Mouse (Mus musculus): ENCODE measurements around the gene Zar1l.

DNA sequence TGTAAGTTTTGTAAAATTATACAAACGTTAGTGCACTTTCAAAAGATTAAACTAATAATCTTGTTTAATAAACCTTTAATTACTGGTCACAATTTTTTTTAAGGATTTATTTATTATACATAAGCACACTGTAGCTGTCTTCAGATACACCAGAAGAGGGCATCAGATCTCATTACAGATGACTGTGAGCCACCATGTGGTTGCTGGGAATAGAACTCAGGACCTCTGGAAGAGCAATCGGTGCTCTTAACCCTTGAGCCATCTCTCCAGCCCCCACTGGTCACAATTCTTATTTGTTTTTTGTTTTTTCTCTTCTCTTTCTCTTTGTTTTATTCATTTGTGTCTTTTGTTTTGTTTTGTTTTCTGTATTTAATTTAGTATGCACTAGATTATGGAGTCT, 7.3 kb upstream of the Zar1l start:
- TF ChIP-seq CTCF (conservative IDR thresholded peaks at IDR 0.05; ENCODE audit: low read length): no peak
- no peak for TF ChIP-seq NANOG (IDR thresholded peaks at IDR 0.05; ENCODE audit: borderline replicate concordance, low read length)
- TF ChIP-seq POU5F1 (IDR thresholded peaks at IDR 0.05; ENCODE audit: borderline replicate concordance, low read length): no peak

Measured in E14TG2a.4 (cell line).